Mouse (Mus musculus): Measurements from ENCODE around the gene St3gal3. TPM values are rescaled to one million over a fixed set of nuclear protein-coding genes. Genes with fewer than 3 reads are reported as not detected.

St3gal3 gene
- polyA plus RNA-seq, 2 experiments = 0.85 to 3.2 TPM

GRCm38 (mm10) chr4:117934081-117934480, 200.6 kb downstream of the St3gal3 start:
- TF ChIP-seq EP300 (IDR thresholded peaks at IDR 0.05; ENCODE audit: low read depth) (no peak), CTCF (IDR thresholded peaks at IDR 0.05; ENCODE audit: low read depth) (no peak)
- ATAC-seq (ENCODE audit: insufficient read depth) (no peak), DNase-seq (ENCODE audit: low read depth in 3 of 3, low spot score in 3 of 3) (no peak)
- Histone ChIP-seq H3K27ac (no peak overlapping the region), H3K36me3 (replicated peaks; ENCODE audit: control insufficient read depth, insufficient read depth, low read depth) (no peaks in the 10 kb centered on the region), H3K27me3 (ENCODE audit: control insufficient read depth, insufficient read depth, low read length) (peaks cover 15% of the 10 kb centered on the region), H3K4me2 (ENCODE audit: low read depth) (no peak overlapping the region), H3K9ac (replicated peaks) (no peak overlapping the region), H3K9me3 (ENCODE audit: control insufficient read depth, low read length) (peaks cover 3% of the 10 kb centered on the region), H3K4me1 (replicated peaks; ENCODE audit: control insufficient read depth in 2 of 2, insufficient read depth in 2 of 2, low read length in 1 of 2) (peaks cover 2 to 11% of the 10 kb centered on the region in 2 experiments), H3K4me3 (ENCODE audit: insufficient read depth in 1 of 2, low read depth in 2 of 2, low read length in 2 of 2) (no peak overlapping the region)
- WGBS (ENCODE audit: insufficient replicate concordance) = 69% methylated on average over 4 of the region's 4 CpGs

DNA sequence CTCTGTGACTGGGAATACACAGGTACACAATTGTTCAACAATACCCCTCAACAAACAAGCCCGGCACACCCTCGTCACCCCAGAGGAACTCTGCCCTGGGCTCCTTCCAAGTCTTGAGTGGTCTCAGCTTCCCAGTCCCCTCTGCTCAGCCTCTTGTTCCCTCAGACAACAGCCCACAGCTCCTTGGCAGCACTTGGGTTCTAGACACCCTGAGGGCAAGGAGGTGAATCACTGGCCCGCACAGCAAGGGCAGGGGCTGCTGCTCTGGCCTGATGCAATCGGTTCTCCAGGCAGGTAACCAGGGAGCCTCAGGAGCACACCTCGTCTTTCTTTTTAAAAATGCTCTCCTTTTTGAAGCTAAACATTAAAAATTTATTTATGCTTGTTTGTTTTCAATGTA, 201.5 kb downstream of the St3gal3 start:
- H3K36me3 ChIP-seq (replicated peaks; ENCODE audit: control insufficient read depth, insufficient read depth, low read depth) = no peaks in the 10 kb centered on the region
- TF ChIP-seq EP300 (IDR thresholded peaks at IDR 0.05; ENCODE audit: low read depth) = no peak
- no peak for TF ChIP-seq CTCF (IDR thresholded peaks at IDR 0.05; ENCODE audit: low read depth)
- ATAC-seq (ENCODE audit: insufficient read depth) = no peak
- no peak overlapping the region for H3K4me3 ChIP-seq (ENCODE audit: insufficient read depth in 1 of 2, low read depth in 2 of 2, low read length in 2 of 2)
- H3K27ac ChIP-seq = no peak overlapping the region
- peaks cover 19% of the 10 kb centered on the region for H3K27me3 ChIP-seq (ENCODE audit: control insufficient read depth, insufficient read depth, low read length)
- H3K9ac ChIP-seq (replicated peaks) = no peak overlapping the region
- no peak for DNase-seq (ENCODE audit: low read depth in 3 of 3, low spot score in 3 of 3)
- peaks cover 7 to 17% of the 10 kb centered on the region in 2 experiments for H3K4me1 ChIP-seq (replicated peaks; ENCODE audit: control insufficient read depth in 2 of 2, insufficient read depth in 2 of 2, low read length in 1 of 2)
- WGBS (ENCODE audit: insufficient replicate concordance) = 71% methylated on average over 5 of the region's 5 CpGs
- no peak overlapping the region for H3K4me2 ChIP-seq (ENCODE audit: low read depth)
- peaks cover 3% of the 10 kb centered on the region for H3K9me3 ChIP-seq (ENCODE audit: control insufficient read depth, low read length)

DNA sequence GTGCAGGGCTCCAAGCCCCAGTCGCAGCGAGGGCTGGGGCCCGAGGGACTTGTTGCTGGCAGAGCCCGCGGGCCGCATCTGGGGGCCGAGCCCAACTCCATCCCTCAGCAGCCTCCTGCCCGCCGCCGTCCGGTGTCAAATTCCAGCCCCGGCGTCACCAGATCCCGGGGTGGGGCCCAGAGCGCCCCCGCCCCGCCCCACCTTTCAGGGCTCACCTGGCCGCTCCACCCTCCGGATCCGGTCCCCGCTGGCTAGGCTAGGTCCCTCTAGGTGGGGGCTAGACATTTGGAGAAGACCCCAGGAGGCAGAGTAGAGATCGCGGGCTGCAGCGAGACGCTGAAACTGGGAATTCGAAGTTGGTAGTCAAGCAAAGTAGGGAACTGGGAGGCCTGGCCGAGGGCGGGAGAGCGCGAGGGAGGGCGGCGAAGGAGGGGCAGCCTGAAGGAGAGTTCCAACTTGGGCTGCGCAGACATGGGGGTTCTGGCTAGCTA, 205.3 kb downstream of the St3gal3 start, which contains the start of gene Artn:
Artn (minus strand) TSS at position 373 of the 491 bp plus-strand sequence.
- no peak for DNase-seq (ENCODE audit: low read depth in 3 of 3, low spot score in 3 of 3)

DNA sequence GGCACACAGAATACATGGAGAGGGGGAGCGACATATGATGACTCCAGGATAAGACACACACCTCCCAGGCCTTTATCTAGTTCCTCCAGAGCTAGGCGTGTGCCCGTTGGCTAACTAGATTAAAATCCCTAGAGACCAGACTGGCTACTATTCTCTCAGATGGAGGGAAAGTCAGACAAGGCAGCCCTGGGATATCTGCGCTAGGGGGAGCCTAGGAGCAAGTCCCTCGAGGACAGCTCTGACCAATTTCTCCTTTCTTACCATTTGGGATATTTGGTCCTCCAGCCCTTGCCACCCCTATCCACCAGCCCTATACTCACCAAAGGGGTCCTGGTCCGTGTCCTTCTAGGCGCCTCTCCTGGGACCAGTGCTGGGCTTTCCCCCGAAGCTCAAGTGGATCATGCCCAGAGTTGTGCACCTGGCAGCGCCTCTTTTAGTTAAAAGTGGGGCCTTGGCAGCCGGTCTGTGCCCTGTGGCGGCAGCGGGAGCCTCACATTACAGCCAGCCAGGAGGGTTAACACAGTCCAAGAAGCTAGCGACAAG, 205.9 kb downstream of the St3gal3 start:
- DNase-seq (ENCODE audit: low read depth in 3 of 3, low spot score in 3 of 3) (peak; percentile 90 to 92 (median 91)), ATAC-seq (ENCODE audit: insufficient read depth) (peak; percentile 92)
- H3K27ac ChIP-seq = peak overlapping the region; percentile 87
- TF ChIP-seq EP300 (IDR thresholded peaks at IDR 0.05; ENCODE audit: low read depth) (peak; percentile 93), CTCF (IDR thresholded peaks at IDR 0.05; ENCODE audit: low read depth) (peak; percentile 85)
- H3K27me3 ChIP-seq (ENCODE audit: control insufficient read depth, insufficient read depth, low read length) = peaks cover 62% of the 10 kb centered on the region
- peaks cover 16 to 32% of the 10 kb centered on the region in 2 experiments for H3K4me1 ChIP-seq (replicated peaks; ENCODE audit: control insufficient read depth in 2 of 2, insufficient read depth in 2 of 2, low read length in 1 of 2)
- H3K9me3 ChIP-seq (ENCODE audit: control insufficient read depth, low read length) = peaks cover 3% of the 10 kb centered on the region
- H3K36me3 ChIP-seq (replicated peaks; ENCODE audit: control insufficient read depth, insufficient read depth, low read depth) = no peaks in the 10 kb centered on the region
- H3K4me3 ChIP-seq (ENCODE audit: insufficient read depth in 1 of 2, low read depth in 2 of 2, low read length in 2 of 2) = peak overlapping the region; percentile 58 to 63
- 2% methylated on average over 13 of the region's 13 CpGs for WGBS (ENCODE audit: insufficient replicate concordance)
- peak overlapping the region; percentile 83 for H3K9ac ChIP-seq (replicated peaks)
- H3K4me2 ChIP-seq (ENCODE audit: low read depth) = peak overlapping the region; percentile 64

More for the DNA sequence above, 205.3 kb downstream of the St3gal3 start, which contains the start of gene Artn:
- Histone ChIP-seq H3K4me2 (ENCODE audit: low read depth) (peak within 1 kb of the TSS; percentile 64), H3K36me3 (replicated peaks; ENCODE audit: control insufficient read depth, insufficient read depth, low read depth) (no peaks in the 10 kb centered on the region), H3K4me3 (ENCODE audit: insufficient read depth in 1 of 2, low read depth in 2 of 2, low read length in 2 of 2) (peak within 1 kb of the TSS; percentile 58 to 63), H3K9me3 (ENCODE audit: control insufficient read depth, low read length) (peaks cover 3% of the 10 kb centered on the region), H3K27me3 (ENCODE audit: control insufficient read depth, insufficient read depth, low read length) (peaks cover 55% of the 10 kb centered on the region), H3K4me1 (replicated peaks; ENCODE audit: control insufficient read depth in 2 of 2, insufficient read depth in 2 of 2, low read length in 1 of 2) (peaks cover 16 to 30% of the 10 kb centered on the region in 2 experiments), H3K9ac (replicated peaks) (peak within 1 kb of the TSS; percentile 83), H3K27ac (peak within 1 kb of the TSS; percentile 87)
- ATAC-seq (ENCODE audit: insufficient read depth) = peak; percentile 5; the same call in 1 of the 2 replicates
- WGBS (ENCODE audit: insufficient replicate concordance) = 2% methylated on average over 33 of the region's 33 CpGs
- TF ChIP-seq EP300 (IDR thresholded peaks at IDR 0.05; ENCODE audit: low read depth) (no peak), CTCF (IDR thresholded peaks at IDR 0.05; ENCODE audit: low read depth) (no peak)

GRCm38 (mm10) chr4:117928234-117928633, 206.5 kb downstream of the St3gal3 start:
- H3K9ac ChIP-seq (replicated peaks) = peak overlapping the region; percentile 19; the same call in 1 of the 2 replicates

More at GRCm38 (mm10) chr4:117928234-117928633, 206.5 kb downstream of the St3gal3 start:
- peaks cover 16 to 32% of the 10 kb centered on the region in 2 experiments for H3K4me1 ChIP-seq (replicated peaks; ENCODE audit: control insufficient read depth in 2 of 2, insufficient read depth in 2 of 2, low read length in 1 of 2)
- no peaks in the 10 kb centered on the region for H3K36me3 ChIP-seq (replicated peaks; ENCODE audit: control insufficient read depth, insufficient read depth, low read depth)
- peaks cover 63% of the 10 kb centered on the region for H3K27me3 ChIP-seq (ENCODE audit: control insufficient read depth, insufficient read depth, low read length)
- ATAC-seq (ENCODE audit: insufficient read depth) (peak; percentile 56), DNase-seq (ENCODE audit: low read depth in 3 of 3, low spot score in 3 of 3) (no peak)
- TF ChIP-seq EP300 (IDR thresholded peaks at IDR 0.05; ENCODE audit: low read depth) (no peak), CTCF (IDR thresholded peaks at IDR 0.05; ENCODE audit: low read depth) (peak; percentile 97)
- peak overlapping the region; percentile 58 to 63 for H3K4me3 ChIP-seq (ENCODE audit: insufficient read depth in 1 of 2, low read depth in 2 of 2, low read length in 2 of 2)
- peak overlapping the region; percentile 64 for H3K4me2 ChIP-seq (ENCODE audit: low read depth)
- peaks cover 3% of the 10 kb centered on the region for H3K9me3 ChIP-seq (ENCODE audit: control insufficient read depth, low read length)
- H3K27ac ChIP-seq = peak overlapping the region; percentile 9; the same call in 1 of the 2 replicates
- WGBS (ENCODE audit: insufficient replicate concordance) = 12% methylated on average over 6 of the region's 6 CpGs
